Mouse (Mus musculus) ZHBTc4 (cell line): ENCODE data around the gene Lias.
A peak's percentile ranks its signal among the peaks of the same experiment; 100 is the strongest.

Experiments
- DNase-seq: peaks from one replicate; pipeline ENCODE4 v3.0.0-alpha.2; 2011; ENCODE audit warnings: low read depth, low spot score

Lias gene

DNA sequence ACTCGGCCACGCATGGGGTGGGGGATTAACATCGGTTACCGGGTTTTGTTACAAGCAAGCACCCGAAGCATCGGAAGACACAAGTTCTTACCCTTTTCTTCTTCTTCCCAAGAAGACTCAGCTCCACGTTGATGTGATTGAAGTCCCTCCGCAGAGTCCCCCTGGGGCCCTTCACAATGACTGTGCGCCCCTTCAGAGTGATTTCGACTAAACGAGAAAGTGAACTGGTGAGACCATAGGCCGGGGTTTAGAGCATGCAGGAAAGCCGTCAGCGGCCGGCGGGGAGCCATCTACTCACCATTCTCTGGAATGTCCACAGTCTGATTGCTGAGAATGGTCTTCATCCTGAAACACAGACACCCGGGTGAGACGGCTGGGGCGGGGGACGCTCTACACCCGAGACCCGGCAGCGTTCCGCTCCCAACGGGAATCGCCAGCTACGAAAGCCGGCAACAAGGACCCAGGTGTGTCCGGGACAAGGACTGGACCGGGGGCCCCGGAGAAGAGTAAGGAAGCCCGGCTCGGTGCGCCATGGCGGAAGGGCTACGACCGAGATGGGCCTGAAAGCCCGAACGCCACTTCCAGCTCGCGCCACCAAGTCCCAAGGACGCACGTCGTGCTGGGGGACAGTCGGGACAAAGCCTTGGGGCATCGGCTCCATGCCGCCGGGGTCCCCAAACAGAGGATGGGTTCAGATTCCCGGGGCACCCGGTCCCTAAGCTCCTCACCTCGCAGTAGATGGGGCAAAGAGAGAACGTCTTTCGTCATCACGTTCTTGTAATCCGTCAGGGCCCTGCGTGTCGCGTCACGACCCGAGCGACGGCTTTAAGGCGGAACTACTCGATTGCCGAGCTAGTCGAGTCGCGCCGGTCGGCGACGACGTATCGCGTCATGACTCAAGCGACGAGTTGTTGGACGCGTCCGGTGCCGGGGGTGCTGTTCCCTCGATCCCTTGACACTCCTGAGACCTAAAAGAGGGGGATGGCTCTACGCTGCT is at the start of gene Lias, which contains the start of gene Rpl9:
Gene Lias, plus strand, starts transcription at position 850 of the 997 bp plus-strand sequence.
Gene Rpl9, minus strand, starts transcription at position 797 of the 997 bp plus-strand sequence.
- peak; percentile 100 for DNase-seq

GRCm38 (mm10) chr5:65348168-65348567 is 43.1 kb upstream of the Lias start, which contains the start of gene Klb:
TSS of gene Klb (plus strand) at chr5:65348314.
- no peak for DNase-seq

DNA sequence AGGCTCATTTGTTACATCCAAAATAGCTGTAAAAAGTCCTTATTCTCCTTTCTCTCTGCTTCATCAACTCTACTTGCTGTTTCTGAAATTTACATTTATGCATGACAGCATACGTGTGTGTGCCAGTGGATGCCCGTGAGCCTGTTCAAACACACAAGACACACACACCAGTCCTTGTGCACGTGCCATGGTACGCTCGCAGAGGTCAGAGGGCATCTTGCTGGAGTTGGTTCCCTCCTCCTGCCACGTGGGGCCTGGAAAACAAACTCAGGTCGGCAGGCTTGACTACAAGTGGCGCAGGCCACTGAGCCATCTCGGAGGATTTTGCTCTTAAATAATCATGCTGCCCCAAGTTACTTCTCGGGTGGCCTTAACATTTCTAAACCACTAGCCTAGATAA is 40.8 kb upstream of the Lias start:
- no peak for DNase-seq

- DNase-seq = no peak
These were observed 37.2 kb upstream of the Lias start for GRCm38 (mm10) chr5:65354097-65354496.

- DNase-seq = peak; percentile 87
These were observed 36.3 kb upstream of the Lias start for GRCm38 (mm10) chr5:65354985-65355384.

GRCm38 (mm10) chr5:65356851-65357250 is 34.4 kb upstream of the Lias start:
- no peak for DNase-seq

GRCm38 (mm10) chr5:65357771-65358170 is 33.5 kb upstream of the Lias start:
- DNase-seq = no peak

GRCm38 (mm10) chr5:65367837-65368236 is 23.5 kb upstream of the Lias start:
- DNase-seq = peak; percentile 28

DNA sequence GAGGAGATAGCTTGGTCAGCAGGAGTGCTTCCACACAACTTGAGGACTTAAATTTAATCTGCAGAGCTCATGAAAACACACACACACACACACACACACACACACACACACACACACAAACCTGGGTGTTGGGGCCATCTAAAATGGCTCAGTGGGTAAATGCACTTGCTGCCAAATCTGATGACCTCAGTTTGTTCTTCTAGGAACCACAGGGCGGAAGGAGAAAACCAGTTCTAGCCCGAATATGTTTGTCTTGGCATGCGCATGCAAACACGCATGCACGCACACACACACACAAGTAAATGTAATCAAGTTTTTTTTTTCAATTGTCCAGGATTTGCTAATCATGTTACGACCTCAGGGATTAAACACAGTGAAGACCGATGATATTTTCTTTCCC is 19.7 kb upstream of the Lias start:
- no peak for DNase-seq

DNA sequence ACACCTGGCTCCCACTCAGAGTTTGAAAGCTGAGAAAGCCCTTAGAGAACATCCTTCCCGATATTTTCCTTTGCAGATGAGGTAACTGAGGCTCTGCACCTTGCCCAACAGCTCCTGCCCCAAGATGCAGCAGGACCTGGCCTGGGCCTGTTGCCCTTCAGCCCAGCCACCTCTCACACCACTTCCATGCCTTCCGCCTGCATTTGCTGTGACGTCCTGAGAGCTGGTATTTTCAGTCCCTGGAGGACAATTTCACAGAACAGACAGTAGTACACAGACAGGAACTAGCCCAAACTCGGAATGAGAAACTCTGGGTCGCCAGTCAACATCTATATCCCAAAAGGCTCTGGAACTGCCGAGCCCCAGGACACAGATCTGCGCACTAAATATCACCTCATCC is 16.6 kb upstream of the Lias start:
- no peak for DNase-seq

DNA sequence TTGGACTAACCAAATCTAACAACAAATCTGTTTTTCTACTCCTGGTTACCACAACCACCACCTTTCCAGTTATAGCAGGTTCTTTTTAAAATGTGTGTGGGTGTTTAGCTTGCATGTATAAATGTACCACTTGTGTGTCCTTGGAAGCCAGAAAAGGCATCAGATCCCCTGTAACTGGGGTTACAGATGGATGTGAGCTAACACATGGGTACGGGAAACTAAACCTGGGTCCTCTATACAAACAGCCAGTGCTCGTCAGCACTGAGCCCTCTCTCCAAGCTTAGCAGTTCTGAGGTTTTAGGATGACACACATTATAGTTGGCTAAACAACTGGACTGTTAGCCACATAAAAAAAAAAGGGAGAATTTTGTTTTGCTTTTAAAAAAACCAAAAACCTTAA is 5.6 kb upstream of the Lias start:
- DNase-seq = no peak

DNA sequence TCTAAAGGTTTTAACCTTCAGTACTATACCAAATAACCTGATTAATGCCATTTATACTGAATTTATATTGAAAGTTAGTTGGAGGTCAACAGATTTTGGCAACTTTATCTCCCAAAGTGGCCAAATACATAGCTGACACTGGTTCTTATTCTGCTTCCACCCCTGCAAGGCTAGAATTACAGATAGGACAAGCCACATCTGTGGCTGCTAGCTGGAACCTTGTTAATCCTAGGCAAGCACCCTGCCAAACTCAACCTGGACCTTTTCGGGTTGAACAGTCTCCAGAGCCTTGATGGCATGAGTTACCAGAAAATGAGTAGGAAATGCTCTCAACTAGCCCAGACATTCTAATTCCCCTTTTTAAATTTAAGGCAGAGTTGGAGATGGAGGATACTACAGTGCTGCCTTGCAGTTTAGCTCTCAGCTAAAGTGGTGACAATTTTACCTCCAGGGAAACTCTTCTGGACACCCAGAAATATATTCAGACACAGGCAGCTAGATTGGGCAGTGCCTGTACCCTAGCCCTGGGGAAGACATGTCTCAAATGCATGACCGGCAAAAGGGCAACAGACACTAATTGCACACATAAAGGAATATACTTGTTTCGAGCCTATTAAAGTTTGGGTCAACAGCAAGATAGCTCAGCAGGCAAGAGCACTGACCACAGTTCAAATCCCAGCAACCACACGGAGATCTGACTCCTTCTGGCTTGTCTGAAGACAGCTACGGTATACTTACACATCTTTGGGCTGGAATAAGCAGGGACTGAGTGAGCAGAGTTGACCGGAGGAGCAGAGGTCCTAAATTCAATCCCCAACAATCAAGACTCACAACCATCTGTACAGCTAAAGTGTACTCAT is 4.1 kb upstream of the Lias start:
- DNase-seq = peak; percentile 66

- peak; percentile 67 for DNase-seq
These were observed 456 bp downstream of the Lias start for GRCm38 (mm10) chr5:65391753-65392152.

GRCm38 (mm10) chr5:65394425-65394824 is 3.1 kb downstream of the Lias start:
- peak; percentile 26 for DNase-seq

DNA sequence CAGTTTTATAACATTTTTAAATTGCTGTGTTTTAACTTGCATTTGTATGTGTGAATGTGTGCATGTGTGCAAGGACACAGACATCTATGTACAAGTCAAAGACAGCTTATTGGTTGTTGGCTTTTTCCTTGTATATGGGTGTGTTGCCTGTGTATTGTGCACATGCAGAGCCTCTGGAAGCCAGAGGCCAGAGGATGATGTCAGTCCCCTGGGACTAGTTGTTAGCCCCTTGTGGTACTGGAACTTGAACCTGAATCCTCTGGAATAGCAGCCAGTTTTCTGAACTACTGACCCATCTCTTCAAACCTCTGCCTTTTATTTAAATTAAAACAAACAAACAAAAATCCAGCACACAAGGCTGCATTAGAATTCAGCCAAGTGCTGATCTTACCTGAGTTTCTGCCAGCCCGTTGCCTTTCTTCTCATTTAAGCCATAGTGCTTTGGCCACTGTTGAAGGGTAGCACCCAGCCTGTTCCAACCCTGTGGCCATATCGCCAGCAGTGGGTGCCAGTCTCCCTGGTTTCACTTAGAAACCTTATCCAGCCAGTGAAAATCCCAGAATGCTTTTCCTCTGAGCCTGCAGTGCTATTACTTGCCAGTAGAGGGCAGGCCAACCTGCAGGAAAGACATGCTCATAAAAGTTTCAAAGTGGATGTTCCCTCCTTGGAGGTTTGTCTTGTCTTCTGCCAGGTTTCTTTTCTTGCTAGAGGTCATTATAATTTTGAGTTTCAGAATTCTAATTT is 10.1 kb downstream of the Lias start:
- peak; percentile 88 for DNase-seq

DNA sequence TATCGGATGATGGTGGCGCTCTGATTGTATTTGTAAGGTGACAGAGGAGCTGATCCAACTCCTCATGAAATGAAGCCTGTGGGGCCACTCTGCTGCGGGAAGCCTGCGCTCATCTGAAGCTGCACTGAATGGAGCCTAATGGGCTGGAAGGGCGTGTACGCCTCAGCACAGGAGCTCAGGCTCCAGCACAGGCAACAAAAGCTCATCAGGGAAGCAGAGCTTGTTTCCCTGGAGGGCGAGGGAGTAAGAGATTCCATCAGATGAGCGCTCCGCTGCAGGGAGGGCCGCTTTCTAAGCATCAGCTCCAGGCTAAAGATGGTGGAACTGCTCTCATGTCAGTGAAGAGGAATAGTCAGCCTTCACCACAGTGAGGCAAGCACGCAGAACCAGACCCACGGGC is 16.7 kb downstream of the Lias start:
- DNase-seq = peak; percentile 77

DNA sequence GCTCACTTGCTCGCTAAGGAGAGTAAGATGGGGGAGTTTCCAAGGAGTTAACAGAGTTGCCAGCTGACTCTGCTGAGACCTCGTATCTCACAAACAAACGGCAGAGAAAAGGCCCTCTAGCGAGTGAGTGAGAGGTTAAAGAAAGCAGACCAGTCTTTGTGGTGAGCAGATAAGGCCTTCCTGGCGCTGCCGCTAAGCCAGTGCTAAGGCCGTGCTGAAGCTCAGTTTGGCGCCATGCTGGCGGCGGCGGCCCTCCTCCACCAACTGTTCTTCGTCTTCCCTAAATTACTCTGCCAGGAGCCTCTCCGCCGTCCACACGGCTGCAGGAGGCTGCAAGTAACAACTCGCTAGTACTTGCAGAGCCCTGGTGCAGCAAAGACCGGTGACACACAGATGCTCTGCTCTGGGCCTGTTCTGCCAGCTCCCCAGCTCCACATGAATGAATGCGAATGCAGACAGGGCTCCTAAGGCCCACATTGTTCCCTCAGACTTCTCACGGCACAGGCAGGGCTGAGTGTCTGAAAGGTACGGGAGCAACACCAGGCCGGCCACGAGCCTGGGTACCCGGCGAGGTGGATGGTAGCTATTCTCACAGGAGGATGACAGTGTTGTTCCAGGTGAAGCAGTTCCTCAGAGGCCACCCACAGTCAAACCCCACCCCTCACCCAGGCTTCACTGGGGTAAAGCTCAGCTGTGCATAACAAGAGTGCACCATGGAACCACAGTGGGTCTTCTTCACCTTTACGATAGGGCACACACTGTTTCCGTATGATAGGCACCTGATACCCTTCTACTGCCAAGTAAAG is 24.6 kb downstream of the Lias start:
- peak; percentile 67 for DNase-seq

DNA sequence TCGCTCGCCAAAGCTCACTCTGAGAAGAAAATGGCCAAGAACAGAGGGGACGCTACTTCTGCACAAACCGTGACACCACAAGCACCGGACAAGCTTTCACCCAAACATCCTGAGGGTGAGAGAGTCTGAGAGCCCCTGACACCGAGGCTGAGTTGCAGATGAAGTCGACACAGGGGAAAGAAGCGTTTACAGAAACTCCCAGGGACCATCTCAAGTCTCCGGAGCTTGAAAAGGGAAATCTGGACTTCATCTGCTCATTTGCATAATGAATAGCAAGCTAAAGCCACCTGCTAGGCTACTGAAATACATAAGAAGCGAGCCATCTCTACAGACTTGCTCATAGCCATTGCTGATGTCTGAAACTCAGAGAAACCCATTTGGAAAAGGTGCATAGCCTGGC is 27.8 kb downstream of the Lias start:
- DNase-seq = no peak

- DNase-seq = no peak
These were observed 29.5 kb downstream of the Lias start for GRCm38 (mm10) chr5:65420822-65421221.

DNA sequence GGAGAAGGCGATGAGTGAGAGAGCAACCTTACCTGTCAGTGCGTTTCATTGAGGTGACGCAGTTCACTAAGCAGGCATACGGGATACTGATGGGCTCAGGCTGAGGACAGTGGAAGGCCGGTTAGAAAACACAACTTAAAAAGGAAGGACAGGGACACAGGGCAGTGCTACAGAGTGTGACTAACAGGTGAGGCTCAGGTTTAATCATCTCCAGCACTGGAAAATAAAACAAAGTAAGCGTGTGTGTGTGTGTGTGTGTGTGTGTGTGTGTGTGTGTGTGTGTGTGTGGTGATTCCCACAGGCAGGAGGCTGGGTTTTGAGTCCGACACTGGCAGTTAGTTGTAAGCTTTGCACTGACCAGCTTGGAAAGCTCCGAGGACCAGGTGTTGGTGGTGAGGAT is 31.5 kb downstream of the Lias start:
- no peak for DNase-seq

- no peak for DNase-seq
These were observed 32.9 kb downstream of the Lias start for GRCm38 (mm10) chr5:65424215-65424614.
